30 mouse cellular contexts compared by ENCODE assay signal in genomic region chr15:77111924-77112323, GRCm38 (mm10).
"Had no signal": no experiment of that assay in that cellular context is flagged by ENCODE, and none has a peak within 500 bp of the region (broad histone marks: within the 10 kb centered on the region; RNA-seq: fewer than 3 reads in every experiment).

No protein-coding gene starts in this region.

- H3K27ac ChIP-seq: left cerebral cortex, adult 2 months; limb, embryonic 10.5 days; limb, embryonic 12.5 days; limb, embryonic 13.5 days; limb, embryonic 15.5 days; liver, embryonic 13.5 days; liver, embryonic 14.5 days; liver, embryonic 15.5 days; lung, embryonic 15.5 days; macrophage; midbrain, embryonic 10.5 days; midbrain, embryonic 12.5 days; midbrain, embryonic 13.5 days; midbrain, embryonic 15.5 days; neural tube, embryonic 12.5 days had no signal

- H3K9ac ChIP-seq: limb, embryonic 12.5 days; limb, embryonic 13.5 days; limb, embryonic 15.5 days; liver, embryonic 13.5 days; liver, embryonic 14.5 days; liver, embryonic 15.5 days; lung, embryonic 14.5 days; lung, embryonic 15.5 days; midbrain, embryonic 12.5 days; midbrain, embryonic 13.5 days; midbrain, embryonic 15.5 days; neural tube, embryonic 12.5 days had no signal

- H3K4me1 ChIP-seq: limb, embryonic 10.5 days; limb, embryonic 12.5 days; limb, embryonic 13.5 days; limb, embryonic 15.5 days; liver, embryonic 13.5 days; liver, embryonic 15.5 days; lung, embryonic 15.5 days; megakaryocyte, embryonic 14.5 days; midbrain, embryonic 12.5 days; midbrain, embryonic 13.5 days; midbrain, embryonic 15.5 days; neural tube, embryonic 12.5 days had no signal

- H3K4me2 ChIP-seq: limb, embryonic 12.5 days; limb, embryonic 13.5 days; limb, embryonic 15.5 days; liver, embryonic 13.5 days; liver, embryonic 15.5 days; lung, embryonic 14.5 days; lung, embryonic 15.5 days; midbrain, embryonic 11.5 days; midbrain, embryonic 12.5 days; midbrain, embryonic 13.5 days; midbrain, embryonic 15.5 days; neural tube, embryonic 12.5 days had no signal

- H3K27me3 ChIP-seq: limb, embryonic 12.5 days; limb, embryonic 13.5 days; limb, embryonic 15.5 days; liver, embryonic 13.5 days; liver, embryonic 15.5 days; lung, embryonic 15.5 days; midbrain, embryonic 12.5 days; midbrain, embryonic 13.5 days; midbrain, embryonic 15.5 days; neural tube, embryonic 12.5 days had no signal

- H3K4me3 ChIP-seq: left cerebral cortex, adult 2 months; limb, embryonic 10.5 days; limb, embryonic 12.5 days; limb, embryonic 13.5 days; limb, embryonic 15.5 days; liver, embryonic 13.5 days; liver, embryonic 15.5 days; lung, embryonic 15.5 days; megakaryocyte, embryonic 14.5 days; midbrain, embryonic 10.5 days; midbrain, embryonic 12.5 days; midbrain, embryonic 13.5 days; midbrain, embryonic 15.5 days; myocyte; neural tube, embryonic 12.5 days had no signal

- DNase-seq: layer of hippocampus, postnatal 36 days; left cerebral cortex, postnatal 4 days; liver, embryonic 13.5 days; lung, adult 18-20 months; lung, adult 2 months; lung, embryonic 14.5 days; lung, postnatal 10 days; lung, postnatal 14 days; lung, postnatal 36 days; lung, postnatal 4 days; midbrain, embryonic 14.5 days had no signal

- H3K36me3 ChIP-seq: liver, embryonic 13.5 days had no signal

- ATAC-seq: lung, postnatal 0 days; midbrain, embryonic 13.5 days; midbrain, embryonic 15.5 days; midbrain, embryonic 16.5 days had no signal

- H3K9me3 ChIP-seq: limb, embryonic 10.5 days; limb, embryonic 12.5 days; limb, embryonic 13.5 days; limb, embryonic 15.5 days; liver, embryonic 13.5 days; liver, embryonic 15.5 days; lung, embryonic 15.5 days; megakaryocyte, embryonic 14.5 days; midbrain, embryonic 10.5 days; midbrain, embryonic 12.5 days; midbrain, embryonic 13.5 days; midbrain, embryonic 15.5 days; neural tube, embryonic 12.5 days had no signal
